Comparison of ENCODE assay signal across 25 mouse cellular contexts in genomic region chr19:46691078-46691477, GRCm38 (mm10). TPM values are rescaled to one million over a fixed set of nuclear protein-coding genes. Genes with fewer than 3 reads are reported as not detected.
DNase-seq lines count a peak whose midpoint lies in the region; ATAC-seq and TF ChIP-seq lines count a peak whose summit lies in the region.
"Had no signal": no experiment of that assay in that cellular context is flagged by ENCODE, and none has a peak within 500 bp of the region (broad histone marks: within the 10 kb centered on the region; RNA-seq: fewer than 3 reads in every experiment).

No protein-coding gene starts in this region.

- no peak for DNase-seq in hindbrain, postnatal 0 days (ENCODE audit: low spot score)
- DNase-seq in midbrain, embryonic 11.5 days (ENCODE audit: low spot score, missing footprints) = no peak
- DNase-seq in CH12.LX (ENCODE audit: extremely low read depth) (no peak), MEL (ENCODE audit: low read depth, low spot score) (peak; percentile 73)
- DNase-seq in layer of hippocampus, adult 9-11 months = no peak
- no peak for DNase-seq in layer of hippocampus, postnatal 36 days
- DNase-seq: adrenal gland, postnatal 10 days; cerebellum, adult 11 months; cerebellum, adult 8-10 months; embryo, embryonic 11 days; gastrocnemius, adult 2 months; gastrocnemius, postnatal 36 days; heart, adult 11 months; heart, postnatal 14 days had no signal

- 73% methylated on average over 2 of the region's 2 CpGs for WGBS in hindbrain, embryonic 16.5 days
- 73% methylated on average over 2 of the region's 2 CpGs for whole genome bisulfite sequencing in hindbrain, postnatal 0 days
- WGBS in midbrain, embryonic 13.5 days = 85% methylated on average over 2 of the region's 2 CpGs
- WGBS in midbrain, embryonic 11.5 days = 81% methylated on average over 2 of the region's 2 CpGs

- TF ChIP-seq EP300 in CH12.LX (IDR thresholded peaks at IDR 0.05; ENCODE audit: low read length) = no peak
- TF ChIP-seq EP300 in MEL (IDR thresholded peaks at IDR 0.05; ENCODE audit: low read depth in 1 of 2, low read length in 2 of 2) = peak; percentile 94 to 95

- no peaks in the 10 kb centered on the region for H3K27me3 ChIP-seq in hindbrain, embryonic 16.5 days (replicated peaks; ENCODE audit: control insufficient read depth, insufficient read depth, low read length)
- no peaks in the 10 kb centered on the region for H3K27me3 ChIP-seq in hindbrain, postnatal 0 days (ENCODE audit: insufficient read depth, low read length)
- no peaks in the 10 kb centered on the region for H3K27me3 ChIP-seq in midbrain, embryonic 13.5 days
- H3K27me3 ChIP-seq in midbrain, embryonic 11.5 days (ENCODE audit: control insufficient read depth, insufficient read depth, low read length) = no peaks in the 10 kb centered on the region
- H3K27me3 ChIP-seq in CH12.LX (replicated peaks) = no peaks in the 10 kb centered on the region
- H3K27me3 ChIP-seq in MEL (ENCODE audit: control insufficient read depth in 1 of 2, insufficient read depth in 2 of 2, low read length in 2 of 2) = no peaks in the 10 kb centered on the region
- H3K27me3 ChIP-seq: embryonic facial prominence, embryonic 15.5 days had no signal

- no peaks in the 10 kb centered on the region for H3K9me3 ChIP-seq in hindbrain, embryonic 16.5 days (ENCODE audit: control insufficient read depth, low read length)
- no peaks in the 10 kb centered on the region for H3K9me3 ChIP-seq in hindbrain, postnatal 0 days (ENCODE audit: low read length)
- H3K9me3 ChIP-seq in midbrain, embryonic 13.5 days = no peaks in the 10 kb centered on the region
- no peaks in the 10 kb centered on the region for H3K9me3 ChIP-seq in midbrain, embryonic 11.5 days (ENCODE audit: control insufficient read depth, low read length)
- H3K9me3 ChIP-seq in CH12.LX (replicated peaks; ENCODE audit: low read length) (peaks cover 4% of the 10 kb centered on the region), MEL (replicated peaks; ENCODE audit: insufficient read depth, low read length) (no peaks in the 10 kb centered on the region)
- H3K9me3 ChIP-seq: embryonic facial prominence, embryonic 15.5 days; forebrain, embryonic 10.5 days; G1E had no signal

- no peak for ATAC-seq in hindbrain, embryonic 16.5 days
- ATAC-seq in hindbrain, postnatal 0 days = no peak
- ATAC-seq in midbrain, embryonic 13.5 days = no peak
- no peak for ATAC-seq in midbrain, embryonic 11.5 days (ENCODE audit: low FRiP score)

- no peak overlapping the region for H3K4me3 ChIP-seq in hindbrain, embryonic 16.5 days (ENCODE audit: low read length)
- no peak overlapping the region for H3K4me3 ChIP-seq in hindbrain, postnatal 0 days (ENCODE audit: low read length)
- H3K4me3 ChIP-seq in midbrain, embryonic 13.5 days (replicated peaks) = no peak overlapping the region
- no peak overlapping the region for H3K4me3 ChIP-seq in midbrain, embryonic 11.5 days (ENCODE audit: low read depth, low read length)
- H3K4me3 ChIP-seq in CH12.LX (replicated peaks in 1 of 3; ENCODE audit: low read depth in 2 of 3, low read length in 2 of 3, poor library complexity in 1 of 3) (peak overlapping the region; percentile 65 to 73 (median 72)), MEL (ENCODE audit: control insufficient read depth in 1 of 2, insufficient read depth in 1 of 2, low read depth in 2 of 2, low read length in 2 of 2) (peak overlapping the region; percentile 71 to 93)

- H3K27ac ChIP-seq in hindbrain, embryonic 16.5 days (ENCODE audit: low read depth, low read length) = no peak overlapping the region
- no peak overlapping the region for H3K27ac ChIP-seq in hindbrain, postnatal 0 days
- no peak overlapping the region for H3K27ac ChIP-seq in midbrain, embryonic 13.5 days
- H3K27ac ChIP-seq in midbrain, embryonic 11.5 days (ENCODE audit: low read depth, low read length) = no peak overlapping the region
- H3K27ac ChIP-seq in CH12.LX (ENCODE audit: insufficient read depth, low read depth) = no peak overlapping the region
- H3K27ac ChIP-seq in MEL (ENCODE audit: control insufficient read depth, low read depth, low read length) = peak overlapping the region; percentile 50
- H3K27ac ChIP-seq: gastrocnemius, adult 2 months had no signal

- TF ChIP-seq CTCF in hindbrain, postnatal 0 days (IDR thresholded peaks at IDR 0.05; ENCODE audit: low read depth) = no peak
- TF ChIP-seq CTCF in CH12.LX (conservative IDR thresholded peaks at IDR 0.05 in 1 of 2, IDR thresholded peaks at IDR 0.05 in 1 of 2; ENCODE audit: low read depth in 2 of 2, low read length in 2 of 2) (no peak), MEL (IDR thresholded peaks at IDR 0.05 in 2 of 3, conservative IDR thresholded peaks at IDR 0.05 in 1 of 3; ENCODE audit: control insufficient read depth in 1 of 3, insufficient read depth in 1 of 3, low read depth in 2 of 3, low read length in 3 of 3, poor library complexity in 1 of 3, severe bottlenecking in 1 of 3) (no peak)

- H3K4me1 ChIP-seq in hindbrain, embryonic 16.5 days (ENCODE audit: control insufficient read depth, insufficient read depth, low read depth, low read length) = peaks cover 10% of the 10 kb centered on the region
- H3K4me1 ChIP-seq in hindbrain, postnatal 0 days (ENCODE audit: insufficient read depth, low read length) = peaks cover 6% of the 10 kb centered on the region
- peaks cover 12% of the 10 kb centered on the region for H3K4me1 ChIP-seq in midbrain, embryonic 13.5 days (replicated peaks)
- H3K4me1 ChIP-seq in midbrain, embryonic 11.5 days (ENCODE audit: control insufficient read depth, insufficient read depth, low read length) = no peaks in the 10 kb centered on the region
- H3K4me1 ChIP-seq in CH12.LX (ENCODE audit: control insufficient read depth in 1 of 2, insufficient read depth in 2 of 2) (peaks cover 2 to 27% of the 10 kb centered on the region in 2 experiments; a peak in 2 of 4 replicates), MEL (ENCODE audit: control insufficient read depth in 1 of 2, insufficient read depth in 2 of 2, low read length in 2 of 2) (peaks cover 9 to 29% of the 10 kb centered on the region in 2 experiments)

- H3K4me2 ChIP-seq in hindbrain, embryonic 16.5 days (ENCODE audit: low read length) = peak overlapping the region; percentile 56; the same call in 1 of the 2 replicates
- H3K4me2 ChIP-seq in hindbrain, postnatal 0 days (ENCODE audit: low read depth, low read length) = no peak overlapping the region
- H3K4me2 ChIP-seq in midbrain, embryonic 13.5 days (replicated peaks) = peak overlapping the region; percentile 63
- no peak overlapping the region for H3K4me2 ChIP-seq in midbrain, embryonic 11.5 days
- H3K4me2 ChIP-seq in CH12.LX (ENCODE audit: insufficient read depth, low read depth, poor library complexity, severe bottlenecking) = peak overlapping the region; percentile 94

- H3K9ac ChIP-seq in hindbrain, embryonic 16.5 days (ENCODE audit: low read depth, low read length) = no peak overlapping the region
- H3K9ac ChIP-seq in hindbrain, postnatal 0 days (replicated peaks; ENCODE audit: low read length) = no peak overlapping the region
- H3K9ac ChIP-seq in midbrain, embryonic 13.5 days (replicated peaks) = no peak overlapping the region
- no peak overlapping the region for H3K9ac ChIP-seq in midbrain, embryonic 11.5 days (ENCODE audit: low read length)
- H3K9ac ChIP-seq in CH12.LX (ENCODE audit: insufficient read depth, low read depth) (peak overlapping the region; percentile 77), MEL (ENCODE audit: control insufficient read depth, low read depth, low read length, poor library complexity, severe bottlenecking) (peak overlapping the region; percentile 57)

- H3K79me2 ChIP-seq in CH12.LX (replicated peaks; ENCODE audit: control insufficient read depth, extremely low read depth, insufficient read depth, poor library complexity, severe bottlenecking) (no peaks in the 10 kb centered on the region), MEL (ENCODE audit: control insufficient read depth, insufficient read depth, low read length, poor library complexity) (peaks cover 5% of the 10 kb centered on the region)

- H3K36me3 ChIP-seq in hindbrain, embryonic 16.5 days (ENCODE audit: control insufficient read depth, insufficient read depth, low read length) = 0 out of 2 replicates have a peak, but pooled peaks cover 3% of the 10 kb centered on the region
- peaks cover 4% of the 10 kb centered on the region; the same call in 1 of the 2 replicates for H3K36me3 ChIP-seq in hindbrain, postnatal 0 days (ENCODE audit: insufficient read depth, low read length)
- H3K36me3 ChIP-seq in midbrain, embryonic 13.5 days = peaks cover 12% of the 10 kb centered on the region
- H3K36me3 ChIP-seq in midbrain, embryonic 11.5 days (ENCODE audit: control insufficient read depth, insufficient read depth, low read length) = no peaks in the 10 kb centered on the region
- peaks cover 0 to 33% of the 10 kb centered on the region in 2 experiments for H3K36me3 ChIP-seq in CH12.LX (replicated peaks in 1 of 2; ENCODE audit: control insufficient read depth in 1 of 2, insufficient read depth in 1 of 2, low read length in 1 of 2)
- H3K36me3 ChIP-seq in MEL (ENCODE audit: control insufficient read depth in 1 of 2, insufficient read depth in 2 of 2, low read length in 2 of 2) = peaks cover 0 to 21% of the 10 kb centered on the region in 2 experiments; a peak in 2 of 4 replicates
- H3K36me3 ChIP-seq: embryonic facial prominence, embryonic 15.5 days had no signal

- no peak for TF ChIP-seq POLR2A in CH12.LX (IDR thresholded peaks at IDR 0.05; ENCODE audit: low read depth, low read length)
- no peak for TF ChIP-seq POLR2A in MEL (IDR thresholded peaks at IDR 0.05; ENCODE audit: control insufficient read depth in 1 of 2, insufficient read depth in 1 of 2, low read depth in 1 of 2, low read length in 2 of 2, poor library complexity in 1 of 2)

- TF ChIP-seq RAD21 in CH12.LX (IDR thresholded peaks at IDR 0.05; ENCODE audit: low read depth, low read length) (no peak), MEL (IDR thresholded peaks at IDR 0.05; ENCODE audit: low read depth, low read length) (no peak)

- in situ Hi-C loops in CH12.LX (cut with MboI; ENCODE audit: low pct_ligation_motif_present, low pct_unique_long_range_greater_than_20kb, low sequenced_read_pairs) = no loop called here

- dilution Hi-C loops in CH12.LX (cut with MboI; ENCODE audit: extremely low pct_ligation_motif_present, extremely low pct_unique_long_range_greater_than_20kb, low sequenced_read_pairs) = no loop called here

RNA-seq across cellular contexts. Expression of gene Borcs7, which starts 1.4 kb away (rescaled TPM):
- polyA plus RNA-seq in hindbrain, embryonic 16.5 days (2015; fragmentation: Nextera tagmentation; extraction: Ambion mirVana) = 24.1 and 26.7 TPM in 2 replicates
- total RNA-seq in hindbrain, postnatal 0 days (2014; rRNA removed) = 9.3 and 11.2 TPM in 2 replicates
- 37.1 and 38.9 TPM in 2 replicates for polyA plus RNA-seq in hindbrain, postnatal 0 days (2015; fragmentation: Nextera tagmentation; extraction: Ambion mirVana)
- polyA plus RNA-seq in midbrain, embryonic 13.5 days (2015; fragmentation: Nextera tagmentation; extraction: Ambion mirVana) = 20.1 and 22.3 TPM in 2 replicates
- 15.3 and 16.2 TPM in 2 replicates for polyA plus RNA-seq in midbrain, embryonic 11.5 days (2014; fragmentation: Nextera tagmentation; extraction: Ambion mirVana)
- total RNA-seq in CH12.LX (2012; rRNA removed) (6.0 and 6.6 TPM in 2 replicates), CH12.LX (2014; rRNA removed) (7.0 and 7.6 TPM in 2 replicates), MEL (2012; rRNA removed) (4.1 and 5.1 TPM in 2 replicates)
- polyA plus RNA-seq in CH12.LX (2012; ENCODE audit: insufficient read length, low read depth) (12.5 and 14.5 TPM in 2 replicates), MEL (2012; ENCODE audit: insufficient read depth in 1 of 2, insufficient read length in 2 of 2, low read depth in 1 of 2, low replicate concordance in 2 of 2, missing spikeins in 1 of 2) (10 to 100 TPM in 1 of 2 experiments, not detected in 1; 11.1 TPM)
- total RNA-seq in layer of hippocampus, postnatal 36 days (2021) = 10 to 100 TPM; 20.6 to 22.0 TPM

RNA-seq across cellular contexts. Expression of gene As3mt, which starts 16.2 kb away (rescaled TPM):
- 38.0 and 38.6 TPM in 2 replicates for polyA plus RNA-seq in hindbrain, embryonic 16.5 days (2015; fragmentation: Nextera tagmentation; extraction: Ambion mirVana)
- 16.0 and 19.0 TPM in 2 replicates for total RNA-seq in hindbrain, postnatal 0 days (2014; rRNA removed)
- 32.9 and 34.9 TPM in 2 replicates for polyA plus RNA-seq in hindbrain, postnatal 0 days (2015; fragmentation: Nextera tagmentation; extraction: Ambion mirVana)
- 32.6 and 34.2 TPM in 2 replicates for polyA plus RNA-seq in midbrain, embryonic 13.5 days (2015; fragmentation: Nextera tagmentation; extraction: Ambion mirVana)
- 33.8 and 37.6 TPM in 2 replicates for polyA plus RNA-seq in midbrain, embryonic 11.5 days (2014; fragmentation: Nextera tagmentation; extraction: Ambion mirVana)
- total RNA-seq in CH12.LX (2012; rRNA removed) (30.7 and 34.4 TPM in 2 replicates), CH12.LX (2014; rRNA removed) (43.3 and 50.1 TPM in 2 replicates), MEL (2012; rRNA removed) (17.0 and 22.8 TPM in 2 replicates)
- polyA plus RNA-seq in CH12.LX (2012; ENCODE audit: insufficient read length, low read depth) (47.7 and 52.1 TPM in 2 replicates), MEL (2012; ENCODE audit: insufficient read depth in 1 of 2, insufficient read length in 2 of 2, low read depth in 1 of 2, low replicate concordance in 2 of 2, missing spikeins in 1 of 2) (10 to 100 TPM in 1 of 2 experiments, not detected in 1; 52.2 TPM)
- total RNA-seq in layer of hippocampus, postnatal 36 days (2021) = 10 to 100 TPM; 21.3 to 22.4 TPM
- polyA plus RNA-seq: G1E had no signal

RNA-seq across cellular contexts. Expression of gene Cyp17a1, which starts 18.1 kb away (rescaled TPM):
- polyA plus RNA-seq in hindbrain, embryonic 16.5 days (2015; fragmentation: Nextera tagmentation; extraction: Ambion mirVana) = not detected in 2 replicates
- not detected in 2 replicates for total RNA-seq in hindbrain, postnatal 0 days (2014; rRNA removed)
- polyA plus RNA-seq in hindbrain, postnatal 0 days (2015; fragmentation: Nextera tagmentation; extraction: Ambion mirVana) = not detected in 2 replicates
- polyA plus RNA-seq in midbrain, embryonic 13.5 days (2015; fragmentation: Nextera tagmentation; extraction: Ambion mirVana) = not detected in 2 replicates
- polyA plus RNA-seq in midbrain, embryonic 11.5 days (2014; fragmentation: Nextera tagmentation; extraction: Ambion mirVana) = not detected in 2 replicates
- not detected in 2 replicates for total RNA-seq in CH12.LX (2012; rRNA removed)
- not detected in 2 replicates for total RNA-seq in CH12.LX (2014; rRNA removed)
- polyA plus RNA-seq in CH12.LX (2012; ENCODE audit: insufficient read length, low read depth) = not detected in 2 replicates
- not detected in 2 replicates for total RNA-seq in MEL (2012; rRNA removed)
- not detected for polyA plus RNA-seq in MEL (2012; ENCODE audit: insufficient read depth in 1 of 2, insufficient read length in 2 of 2, low read depth in 1 of 2, low replicate concordance in 2 of 2, missing spikeins in 1 of 2)
- not detected for total RNA-seq in layer of hippocampus, postnatal 36 days (2021)
- total RNA-seq: common myeloid progenitor, adult 5-6 weeks; gastrocnemius, adult 2 months; gastrocnemius, postnatal 36 days; heart, postnatal 14 days; hematopoietic stem cell, adult 5-6 weeks had no signal
- polyA plus RNA-seq: brain, embryonic 14.5 days; embryonic facial prominence, embryonic 11.5 days; erythroblast, embryonic 14.5 days; forebrain, embryonic 10.5 days; forebrain, embryonic 14.5 days; G1E had no signal

Comparison
In these comparisons a context has a peak if more than half of its experiments do, and no peak if none do; other contexts are left out.
1. H3K4me2 ChIP-seq: peak in hindbrain, embryonic 16.5 days (single experiment), midbrain, embryonic 13.5 days (single experiment) and CH12.LX (single experiment); none in hindbrain, postnatal 0 days (single experiment) and midbrain, embryonic 11.5 days (single experiment).
2. H3K4me3 ChIP-seq: peak in CH12.LX (3 of 3) and MEL (2 of 2); none in hindbrain, embryonic 16.5 days (single experiment), hindbrain, postnatal 0 days (single experiment), midbrain, embryonic 13.5 days (single experiment) and midbrain, embryonic 11.5 days (single experiment).
3. H3K9ac ChIP-seq: peak in CH12.LX (single experiment) and MEL (single experiment); none in hindbrain, embryonic 16.5 days (single experiment), hindbrain, postnatal 0 days (single experiment), midbrain, embryonic 13.5 days (single experiment) and midbrain, embryonic 11.5 days (single experiment).